Mouse (Mus musculus) hindbrain, embryonic 10.5 days (tissue): ENCODE measurements at regions not wholly inside any gene's neighbourhood (a gene's known extent, or its start where the extent isn't known, plus 50 kb on each side); places are given as distances from the start of the nearest gene placed in this dataset.
A peak's percentile ranks its signal among the peaks of the same experiment; 100 is the strongest.

Source experiments
- DNase-seq: peaks from one replicate; pipeline ENCODE4 v3.0.0-alpha.2; 2017; ENCODE audit warnings: low spot score
- H3K27ac ChIP-seq: fragments of 300-500 bp; sonication (generic); 2 replicates; pipeline ENCODE4 v1.5.1; 2016; ENCODE audit warnings: mild to moderate bottlenecking, moderate library complexity
- H3K27me3 ChIP-seq: fragments of 300-500 bp; sonication (generic); 2 replicates; pipeline ENCODE4 v1.6.1; 2016; ENCODE audit warnings: mild to moderate bottlenecking; ENCODE audit not compliant: poor library complexity, insufficient read depth, severe bottlenecking
- H3K36me3 ChIP-seq: fragments of 300-500 bp; sonication (generic); 2 replicates; pipeline ENCODE4 v1.6.1; 2016; ENCODE audit warnings: mild to moderate bottlenecking, moderate library complexity
- H3K4me1 ChIP-seq: fragments of 300-500 bp; sonication (generic); replicated peaks from 2 replicates; pipeline ENCODE4 v1.6.1; 2016; ENCODE audit warnings: mild to moderate bottlenecking
- H3K4me3 ChIP-seq: fragments of 300-500 bp; sonication (generic); 2 replicates; pipeline ENCODE4 v1.5.1; 2016; ENCODE audit warnings: mild to moderate bottlenecking, moderate library complexity
- H3K9me3 ChIP-seq: fragments of 300-500 bp; sonication (generic); 2 replicates; pipeline ENCODE4 v1.6.1; 2016; ENCODE audit warnings: mild to moderate bottlenecking, moderate library complexity
- WGBS: fragments of 180-500 bp; shearing (Covaris S2); methylation state at CpG from one replicate; pipeline ENCODE4 v1.1.7; 2016; 5-methylcytosine and 5-hydroxymethylcytosine counted together

GRCm38 (mm10) chr13:107207354-107208181, 185.6 kb upstream of the Kif2a start:
- WGBS: 47% methylated on average over 20 of the region's 20 CpGs
- Histone ChIP-seq H3K36me3 (no peaks in the 10 kb centered on the region), H3K9me3 (no peaks in the 10 kb centered on the region), H3K4me1 (peaks cover 14% of the 10 kb centered on the region), H3K27me3 (no peaks in the 10 kb centered on the region; the same call in none of the 2 replicates), H3K4me3 (peak overlapping the region; percentile 33), H3K27ac (peak overlapping the region; percentile 71)
- DNase-seq: peak; percentile 77

DNA sequence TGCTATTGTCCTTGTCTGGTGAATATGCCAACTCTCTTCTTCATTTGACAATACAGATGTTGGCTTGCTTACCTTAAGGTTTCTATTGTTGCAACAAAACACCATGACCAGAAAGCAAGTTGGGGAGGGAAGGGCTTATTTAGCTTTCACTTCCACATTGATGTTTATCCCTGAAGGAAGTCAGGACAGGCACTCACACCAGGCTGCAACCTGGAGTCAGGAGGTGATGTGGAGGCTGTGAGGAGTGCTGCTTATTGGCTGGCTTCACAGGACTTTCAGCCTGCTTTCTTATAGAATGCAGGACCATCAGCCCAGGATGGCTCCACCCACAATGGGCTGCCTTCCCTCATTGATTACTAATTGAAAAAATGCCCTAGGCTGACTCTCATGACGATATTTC, 177.9 kb upstream of the Kif2a start:
- 47% methylated on average over 1 of the region's 1 CpGs for WGBS
- no peaks in the 10 kb centered on the region for H3K36me3 ChIP-seq
- no peak overlapping the region for H3K4me3 ChIP-seq
- H3K27me3 ChIP-seq: no peaks in the 10 kb centered on the region
- H3K27ac ChIP-seq: no peak overlapping the region
- no peak for DNase-seq
- no peaks in the 10 kb centered on the region for H3K4me1 ChIP-seq
- H3K9me3 ChIP-seq: no peaks in the 10 kb centered on the region

DNA sequence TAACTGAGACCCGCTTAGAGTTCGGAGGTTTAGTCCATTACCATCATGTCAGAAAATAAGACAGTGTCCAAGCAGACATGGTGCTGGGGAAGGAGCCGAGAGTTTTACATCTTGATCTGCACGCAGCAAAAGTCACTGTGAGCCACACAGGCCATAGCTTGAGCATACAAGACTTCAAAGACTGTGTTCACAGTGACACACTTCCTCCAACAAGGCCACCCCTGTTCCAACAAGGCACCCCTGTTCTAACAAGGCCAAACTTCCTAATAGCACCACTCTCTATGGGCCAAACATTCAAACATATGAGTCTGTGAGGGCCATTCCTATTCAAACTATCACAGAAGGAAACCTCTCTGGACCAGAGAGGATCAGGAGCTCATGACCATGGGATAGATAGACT, 171.5 kb upstream of the Kif2a start:
- Histone ChIP-seq H3K27me3 (no peaks in the 10 kb centered on the region), H3K27ac (no peak overlapping the region), H3K9me3 (no peaks in the 10 kb centered on the region), H3K4me1 (no peaks in the 10 kb centered on the region), H3K36me3 (no peaks in the 10 kb centered on the region), H3K4me3 (no peak overlapping the region)
- WGBS: 93% methylated on average over 4 of the region's 4 CpGs
- DNase-seq: no peak

DNA sequence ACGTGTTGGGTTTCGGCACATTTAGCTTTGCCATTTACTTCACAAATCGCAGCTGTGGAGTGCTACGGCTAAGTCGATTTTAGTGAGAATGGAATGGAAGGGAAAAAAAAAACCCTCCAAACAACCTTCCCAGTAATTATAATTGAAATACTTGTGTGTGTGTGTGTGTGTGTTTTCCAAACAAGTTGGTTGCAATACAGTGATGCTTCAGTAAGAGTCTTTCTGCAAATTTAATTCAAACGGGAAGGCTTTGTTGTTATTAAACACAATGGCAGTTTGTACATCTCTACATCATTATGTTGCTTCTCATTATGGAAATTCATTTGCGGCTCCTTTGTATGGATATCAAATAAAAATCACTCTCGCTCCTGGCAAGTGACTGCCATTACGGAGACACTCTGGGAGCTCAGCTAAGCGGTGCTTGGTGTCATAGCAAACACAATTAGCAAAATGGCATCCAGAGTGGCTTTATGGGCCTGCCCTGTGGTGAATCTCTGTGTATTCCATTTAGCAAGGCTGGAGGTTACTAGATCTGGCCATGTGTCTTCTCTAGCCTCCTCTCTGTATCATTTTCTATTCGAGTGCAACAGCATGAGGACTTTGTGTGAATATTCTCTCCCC, 165.4 kb upstream of the Kif2a start:
- no peak overlapping the region for H3K4me3 ChIP-seq
- WGBS: 86% methylated on average over 11 of the region's 11 CpGs
- H3K27me3 ChIP-seq: no peaks in the 10 kb centered on the region
- no peak overlapping the region for H3K27ac ChIP-seq
- H3K9me3 ChIP-seq: no peaks in the 10 kb centered on the region
- no peaks in the 10 kb centered on the region for H3K36me3 ChIP-seq
- no peak for DNase-seq
- no peaks in the 10 kb centered on the region for H3K4me1 ChIP-seq

DNA sequence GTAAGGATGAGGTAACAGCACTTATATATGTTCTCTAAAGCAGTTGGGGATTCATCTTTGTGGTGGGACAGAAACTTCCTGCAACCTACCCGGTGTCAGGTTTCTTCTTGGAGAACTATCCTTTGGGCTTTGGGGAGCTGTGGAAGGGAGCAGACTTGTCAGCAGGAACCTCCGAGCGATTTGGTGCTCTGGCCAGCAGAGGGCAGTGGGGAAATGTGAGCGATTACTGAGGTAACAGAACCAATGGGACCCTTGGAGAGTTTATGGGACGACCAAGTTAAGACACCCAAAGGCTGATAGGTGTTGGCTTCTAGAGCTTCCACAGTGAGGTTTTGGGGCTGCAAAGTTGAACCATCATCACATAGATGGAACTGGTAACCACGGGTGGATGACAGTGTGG, 160.6 kb upstream of the Kif2a start:
- H3K27ac ChIP-seq: no peak overlapping the region
- 25% methylated on average over 6 of the region's 6 CpGs for WGBS
- peak; percentile 71 for DNase-seq

DNA sequence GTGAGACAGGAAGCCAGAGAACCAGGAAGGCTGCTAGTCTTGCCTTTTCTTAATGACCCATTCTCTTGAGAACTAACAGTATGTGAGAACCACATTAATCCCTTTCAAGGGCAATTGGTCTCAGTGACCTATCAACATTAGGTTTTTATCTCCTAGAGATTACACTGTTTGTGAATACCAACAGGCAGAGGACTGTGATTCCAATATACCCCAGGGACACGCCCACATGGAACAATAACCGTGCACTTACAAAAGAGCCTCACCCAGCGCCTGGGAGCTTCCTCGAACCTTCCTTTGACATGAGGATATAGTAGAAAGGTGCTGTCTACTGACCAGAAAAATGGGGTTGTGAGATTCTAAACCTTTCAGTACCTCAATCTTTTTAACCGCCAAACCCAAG, 157.6 kb upstream of the Kif2a start:
- Histone ChIP-seq H3K36me3 (no peaks in the 10 kb centered on the region), H3K4me3 (no peak overlapping the region), H3K27me3 (no peaks in the 10 kb centered on the region), H3K9me3 (no peaks in the 10 kb centered on the region), H3K4me1 (no peaks in the 10 kb centered on the region), H3K27ac (no peak overlapping the region)
- DNase-seq: no peak
- 86% methylated on average over 5 of the region's 5 CpGs for WGBS

More for the DNA sequence above, 160.6 kb upstream of the Kif2a start:
- Histone ChIP-seq H3K4me3 (no peak overlapping the region), H3K36me3 (no peaks in the 10 kb centered on the region), H3K27me3 (no peaks in the 10 kb centered on the region), H3K9me3 (no peaks in the 10 kb centered on the region), H3K4me1 (no peaks in the 10 kb centered on the region)

DNA sequence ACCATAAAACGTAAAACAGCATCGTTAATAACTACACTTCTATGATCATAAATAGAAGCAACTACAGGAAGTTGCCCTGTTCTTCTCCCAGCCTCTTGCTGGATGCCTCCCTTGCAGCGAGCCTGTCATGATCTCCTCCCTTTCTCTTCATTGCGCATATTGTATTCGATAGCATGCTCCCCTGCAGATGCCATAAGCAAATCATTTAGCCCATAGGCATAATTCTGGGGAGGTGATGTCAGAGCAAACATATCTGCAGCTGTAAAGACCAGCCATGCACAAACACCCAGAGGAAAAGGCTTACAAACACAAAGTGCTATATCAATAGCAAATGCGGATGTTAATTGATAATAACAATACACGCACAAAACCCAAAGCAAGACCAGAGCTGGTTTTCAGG, 155.7 kb upstream of the Kif2a start:
- Histone ChIP-seq H3K4me1 (no peaks in the 10 kb centered on the region), H3K36me3 (no peaks in the 10 kb centered on the region)
- 92% methylated on average over 7 of the region's 7 CpGs for WGBS

DNA sequence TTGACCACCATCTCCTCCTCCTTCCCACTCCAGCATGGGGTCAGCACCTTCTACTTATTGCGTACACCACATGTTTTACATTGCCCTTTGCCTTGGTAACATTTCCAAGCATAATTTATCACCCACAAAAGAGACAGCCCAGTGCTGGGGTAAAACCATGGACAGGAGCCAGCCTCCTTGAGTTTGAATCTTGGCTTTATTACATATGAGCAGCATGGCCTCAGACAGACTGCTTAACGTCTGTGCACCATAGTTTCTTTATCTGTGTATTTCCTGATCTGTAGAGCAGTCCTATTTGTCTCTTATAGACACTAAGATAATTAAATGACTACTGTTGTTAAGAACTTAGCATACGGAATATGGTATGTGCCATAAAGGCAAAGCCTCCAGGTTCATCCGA, 154.0 kb upstream of the Kif2a start:
- no peaks in the 10 kb centered on the region for H3K4me1 ChIP-seq
- no peaks in the 10 kb centered on the region for H3K27me3 ChIP-seq
- no peak overlapping the region for H3K27ac ChIP-seq
- H3K4me3 ChIP-seq: no peak overlapping the region
- H3K9me3 ChIP-seq: no peaks in the 10 kb centered on the region
- H3K36me3 ChIP-seq: no peaks in the 10 kb centered on the region
- 90% methylated on average over 4 of the region's 4 CpGs for WGBS
- no peak for DNase-seq

More for the DNA sequence above, 155.7 kb upstream of the Kif2a start:
- no peaks in the 10 kb centered on the region for H3K9me3 ChIP-seq
- no peak for DNase-seq
- H3K27me3 ChIP-seq: no peaks in the 10 kb centered on the region
- H3K4me3 ChIP-seq: no peak overlapping the region
- H3K27ac ChIP-seq: no peak overlapping the region

DNA sequence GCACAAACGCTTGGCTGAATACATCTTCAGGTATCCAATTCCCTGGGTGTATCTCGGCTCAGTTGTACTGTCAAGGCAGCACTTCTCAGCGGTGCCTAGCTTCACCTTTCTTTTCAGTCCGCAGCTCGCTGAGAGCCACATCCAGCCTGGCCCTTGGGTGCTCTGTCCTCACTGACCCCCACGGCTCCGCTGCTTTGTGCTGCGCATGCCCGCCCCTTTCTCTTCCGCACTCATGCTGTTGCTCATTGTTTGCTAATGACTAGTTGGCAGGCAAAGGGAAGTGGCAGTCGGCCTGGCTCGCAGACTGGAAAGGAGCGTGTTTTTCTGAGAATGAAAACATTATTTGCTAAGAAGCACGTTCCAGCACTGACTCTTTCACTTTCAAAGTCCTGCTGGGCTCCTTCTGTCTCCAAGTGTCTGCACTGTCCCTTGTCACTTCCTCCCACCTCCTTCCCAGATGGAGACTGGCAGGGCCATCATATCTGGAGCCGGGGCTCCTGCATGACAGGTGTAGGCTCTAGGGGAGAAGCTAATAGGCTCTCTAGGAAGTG, 146.7 kb upstream of the Kif2a start:
- 9% methylated on average over 15 of the region's 15 CpGs for WGBS
- Histone ChIP-seq H3K36me3 (no peaks in the 10 kb centered on the region), H3K4me3 (peak overlapping the region; percentile 49), H3K27ac (peak overlapping the region; percentile 77), H3K27me3 (no peaks in the 10 kb centered on the region), H3K9me3 (no peaks in the 10 kb centered on the region), H3K4me1 (peaks cover 14% of the 10 kb centered on the region)
- peak; percentile 45 for DNase-seq

GRCm38 (mm10) chr13:107167856-107168598, 146.1 kb upstream of the Kif2a start:
- DNase-seq: no peak
- Histone ChIP-seq H3K4me3 (peak overlapping the region; percentile 49), H3K27me3 (no peaks in the 10 kb centered on the region), H3K9me3 (no peaks in the 10 kb centered on the region), H3K4me1 (peaks cover 14% of the 10 kb centered on the region), H3K36me3 (no peaks in the 10 kb centered on the region), H3K27ac (peak overlapping the region; percentile 77)
- 66% methylated on average over 10 of the region's 10 CpGs for WGBS

- H3K9me3 ChIP-seq: no peaks in the 10 kb centered on the region
- no peaks in the 10 kb centered on the region for H3K4me1 ChIP-seq
- 91% methylated on average over 5 of the region's 5 CpGs for WGBS
- no peaks in the 10 kb centered on the region for H3K27me3 ChIP-seq
- DNase-seq: no peak
- H3K4me3 ChIP-seq: no peak overlapping the region
- H3K27ac ChIP-seq: no peak overlapping the region
- H3K36me3 ChIP-seq: no peaks in the 10 kb centered on the region
Observed at GRCm38 (mm10) chr13:107151548-107151947, 129.6 kb upstream of the Kif2a start.

- Histone ChIP-seq H3K9me3 (no peaks in the 10 kb centered on the region), H3K36me3 (no peaks in the 10 kb centered on the region)
- 53% methylated on average over 4 of the region's 4 CpGs for WGBS
Observed at GRCm38 (mm10) chr13:107141209-107141608, 119.3 kb upstream of the Kif2a start.

GRCm38 (mm10) chr13:107134125-107134524, 112.2 kb upstream of the Kif2a start:
- H3K27ac ChIP-seq: no peak overlapping the region
- no peaks in the 10 kb centered on the region for H3K27me3 ChIP-seq
- no peak for DNase-seq
- H3K4me1 ChIP-seq: no peaks in the 10 kb centered on the region
- H3K36me3 ChIP-seq: no peaks in the 10 kb centered on the region
- no peak overlapping the region for H3K4me3 ChIP-seq
- H3K9me3 ChIP-seq: no peaks in the 10 kb centered on the region

More at GRCm38 (mm10) chr13:107141209-107141608, 119.3 kb upstream of the Kif2a start:
- Histone ChIP-seq H3K27me3 (no peaks in the 10 kb centered on the region), H3K4me3 (no peak overlapping the region), H3K4me1 (no peaks in the 10 kb centered on the region), H3K27ac (no peak overlapping the region)
- no peak for DNase-seq
